Mouse (Mus musculus) CH12.LX (cell line): ENCODE measurements around the gene Becn1.

Experiments
- POLR2A ChIP-seq: IDR thresholded peaks from 2 replicates; pipeline ENCODE4 v1.6.1; 2011; ENCODE audit warnings: low read depth, mild to moderate bottlenecking, improper control_type of control experiment, low read length
- TBP ChIP-seq: conservative IDR thresholded peaks from 2 replicates; pipeline ENCODE4 v1.6.1; 2011; ENCODE audit warnings: low read depth, low read length, improper control_type of control experiment

- no peak for TF ChIP-seq POLR2A
- no peak for TF ChIP-seq TBP
Measured at GRCm38 (mm10) chr11:101259261-101259712, 42.8 kb downstream of the Becn1 start.
